In genomic region chr1:86487908-86488314, GRCm38 (mm10) we compare ENCODE assay signal across 8 mouse cellular contexts. TPM values are rescaled to one million over a fixed set of nuclear protein-coding genes. Genes with fewer than 3 reads are reported as not detected.
A peak's percentile ranks its signal among the peaks of the same experiment; 100 is the strongest.
DNase-seq lines count a peak whose midpoint lies in the region; ATAC-seq and TF ChIP-seq lines count a peak whose summit lies in the region.

No protein-coding gene starts in this region.

- no peaks in the 10 kb centered on the region for H3K9me3 ChIP-seq in forebrain, embryonic 12.5 days
- no peaks in the 10 kb centered on the region for H3K9me3 ChIP-seq in liver, embryonic 14.5 days (ENCODE audit: control insufficient read depth, low read length)

- H3K27ac ChIP-seq in gastrocnemius, adult 2 months = peak overlapping the region; percentile 96
- H3K27ac ChIP-seq in forebrain, embryonic 12.5 days = peak overlapping the region; percentile 98
- peak overlapping the region; percentile 84 for H3K27ac ChIP-seq in liver, embryonic 14.5 days

- intact Hi-C loops in gastrocnemius, adult 2 months (cut with DNase I) = loop anchor here (1.0 to 2.0 kb wide), 3 partner anchors 15 to 47 kb away; no protein-coding TSS in a partner anchor

- no peak for TF ChIP-seq EP300 in liver, embryonic 14.5 days (IDR thresholded peaks at IDR 0.05; ENCODE audit: low read depth)

- TF ChIP-seq CTCF in gastrocnemius, adult 2 months (IDR thresholded peaks at IDR 0.05) = no peak
- TF ChIP-seq CTCF in liver, embryonic 14.5 days (IDR thresholded peaks at IDR 0.05; ENCODE audit: low read depth) = no peak

- WGBS in forebrain, embryonic 12.5 days = 10% methylated on average over 20 of the region's 20 CpGs
- 4% methylated on average over 20 of the region's 20 CpGs for WGBS in liver, embryonic 14.5 days (ENCODE audit: insufficient replicate concordance)

- H3K4me1 ChIP-seq in forebrain, embryonic 12.5 days = peaks cover 24% of the 10 kb centered on the region
- H3K4me1 ChIP-seq in liver, embryonic 14.5 days (replicated peaks; ENCODE audit: control insufficient read depth in 2 of 2, insufficient read depth in 2 of 2, low read length in 1 of 2) = peaks cover 26 to 35% of the 10 kb centered on the region in 2 experiments

- no peak for DNase-seq in gastrocnemius, adult 2 months
- no peak for DNase-seq in gastrocnemius, adult 8-10 months (ENCODE audit: low spot score in 2 of 2)
- DNase-seq in liver, embryonic 14.5 days (ENCODE audit: low read depth in 3 of 3, low spot score in 3 of 3) = no peak
- DNase-seq in cerebellum, postnatal 25 days = no peak
- DNase-seq in frontal cortex, postnatal 25 days (ENCODE audit: low spot score in 2 of 2) = no peak
- DNase-seq in ovary, postnatal 10 days (ENCODE audit: low spot score) = no peak

- peak; percentile 27 for ATAC-seq in CD4-positive, CD25-positive, alpha-beta regulatory T cell, adult 4 months
- ATAC-seq in forebrain, embryonic 12.5 days (ENCODE audit: low FRiP score) = no peak; the same call in 1 of the 2 replicates
- peak; percentile 17; the same call in 1 of the 2 replicates for ATAC-seq in liver, embryonic 14.5 days (ENCODE audit: insufficient read depth)

- H3K9ac ChIP-seq in forebrain, embryonic 12.5 days = peak overlapping the region; percentile 85
- peak overlapping the region; percentile 97 for H3K9ac ChIP-seq in liver, embryonic 14.5 days (replicated peaks)

- peak overlapping the region; percentile 76 for H3K4me3 ChIP-seq in gastrocnemius, adult 2 months
- peak overlapping the region; percentile 53 for H3K4me3 ChIP-seq in forebrain, embryonic 12.5 days (replicated peaks)
- peak overlapping the region; percentile 69 to 84 for H3K4me3 ChIP-seq in liver, embryonic 14.5 days (ENCODE audit: insufficient read depth in 1 of 2, low read depth in 2 of 2, low read length in 2 of 2)

- peak overlapping the region; percentile 59 for H3K4me2 ChIP-seq in forebrain, embryonic 12.5 days
- peak overlapping the region; percentile 88 for H3K4me2 ChIP-seq in liver, embryonic 14.5 days (ENCODE audit: low read depth)

- no peaks in the 10 kb centered on the region for H3K36me3 ChIP-seq in forebrain, embryonic 12.5 days (replicated peaks)
- no peaks in the 10 kb centered on the region for H3K36me3 ChIP-seq in liver, embryonic 14.5 days (replicated peaks; ENCODE audit: control insufficient read depth, insufficient read depth, low read depth)

- H3K27me3 ChIP-seq in forebrain, embryonic 12.5 days = no peaks in the 10 kb centered on the region
- H3K27me3 ChIP-seq in liver, embryonic 14.5 days (ENCODE audit: control insufficient read depth, insufficient read depth, low read length) = no peaks in the 10 kb centered on the region

RNA-seq across cellular contexts. Expression of gene Ptma, which starts 38.6 kb away (rescaled TPM):
- 100 to 1,000 TPM in 1 of 2 experiments, 10 to 100 TPM in 1; 58.5 to 108 TPM for total RNA-seq in gastrocnemius, adult 2 months (2021)
- 10 to 100 TPM; 50.9 to 76.9 (median 67.7) TPM for total RNA-seq in gastrocnemius, adult 8-10 months (2022)
- polyA plus RNA-seq in CD4-positive, CD25-positive, alpha-beta regulatory T cell, adult 4 months (2017; shearing (Covaris generic)) = 1,000 to 10,000 TPM; 2,790 to 2,877 TPM
- 3,257 and 3,328 TPM in 2 replicates for polyA plus RNA-seq in forebrain, embryonic 12.5 days (2016; fragmentation: Nextera tagmentation; extraction: Ambion mirVana)
- polyA plus RNA-seq in liver, embryonic 14.5 days (2012; rRNA removed) = 466 and 1,286 TPM in 2 replicates
- polyA plus RNA-seq in liver, embryonic 14.5 days (2014; fragmentation: Nextera tagmentation; extraction: Ambion mirVana) = 993 and 1,059 TPM in 2 replicates
